Mouse (Mus musculus): Measurements from ENCODE around the gene Creld2. TPM values are rescaled to one million over a fixed set of nuclear protein-coding genes. Genes with fewer than 3 reads are reported as not detected.
A peak's percentile ranks its signal among the peaks of the same experiment; 100 is the strongest.

Creld2 gene
- polyA plus RNA-seq, 1 experiment = 1.7 TPM

DNA sequence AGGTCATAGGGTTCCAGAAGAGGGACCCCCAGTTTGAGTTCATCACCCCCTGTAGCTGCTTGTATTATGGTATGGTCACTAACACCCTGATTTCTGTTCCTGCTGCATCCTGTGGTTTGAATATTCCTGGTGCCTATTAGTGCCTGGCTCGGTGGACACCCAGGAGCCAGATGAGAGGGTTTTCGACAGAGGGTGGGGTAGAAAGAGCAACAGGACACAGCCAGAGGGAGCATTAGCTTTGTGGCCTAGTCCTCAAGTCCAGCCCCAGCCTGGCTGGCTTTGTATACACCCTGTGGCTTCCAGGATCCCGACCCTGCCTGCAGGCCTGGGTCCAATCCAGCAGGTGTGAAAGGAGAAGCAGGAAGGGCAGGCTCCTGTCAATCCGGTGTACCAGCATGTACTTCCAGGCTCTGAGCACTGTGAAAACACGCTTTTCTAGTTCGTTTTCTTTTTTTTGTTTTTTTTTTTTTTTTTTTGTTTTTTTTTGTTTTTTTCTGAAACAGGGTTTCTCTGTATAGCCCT lies 36.5 kb downstream of the Creld2 start:
- no peaks in the 10 kb centered on the region; the same call in 1 of the 2 replicates for H3K4me1 ChIP-seq (ENCODE audit: control insufficient read depth)
- H3K27me3 ChIP-seq (ENCODE audit: control insufficient read depth) = peaks cover 2% of the 10 kb centered on the region; the same call in 1 of the 2 replicates
- TF ChIP-seq GATA1 (IDR thresholded peaks at IDR 0.05; ENCODE audit: low read length) (no peak), TAL1 (IDR thresholded peaks at IDR 0.05; ENCODE audit: low read length) (no peak)
- H3K4me3 ChIP-seq (replicated peaks) = no peak overlapping the region
- no peaks in the 10 kb centered on the region for H3K9me3 ChIP-seq (ENCODE audit: control insufficient read depth, low read length)
- H3K36me3 ChIP-seq (ENCODE audit: control insufficient read depth) = no peaks in the 10 kb centered on the region

DNA sequence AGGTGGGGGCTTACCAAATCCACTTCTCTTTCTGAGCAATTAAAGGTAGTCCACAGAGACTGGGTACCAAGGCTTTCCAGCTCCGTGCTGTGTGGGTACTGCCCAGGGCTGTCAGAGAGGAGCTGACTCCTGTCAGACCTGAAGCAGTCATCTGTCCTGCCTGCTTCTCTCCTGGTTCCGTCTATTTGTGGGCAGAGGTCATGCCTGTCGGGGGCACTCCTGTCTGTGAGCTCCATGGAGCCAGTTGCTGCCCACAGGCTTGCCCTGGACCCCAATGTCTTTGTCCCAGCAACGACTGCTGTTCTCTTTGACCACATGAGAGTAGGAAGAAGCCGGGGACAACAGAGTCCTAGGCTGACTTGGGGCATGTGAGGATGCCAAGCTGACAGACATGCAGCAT lies 37.2 kb downstream of the Creld2 start:
- Histone ChIP-seq H3K36me3 (ENCODE audit: control insufficient read depth) (no peaks in the 10 kb centered on the region), H3K9me3 (ENCODE audit: control insufficient read depth, low read length) (no peaks in the 10 kb centered on the region), H3K4me3 (replicated peaks) (no peak overlapping the region), H3K27me3 (ENCODE audit: control insufficient read depth) (peaks cover 2% of the 10 kb centered on the region; the same call in 1 of the 2 replicates), H3K4me1 (ENCODE audit: control insufficient read depth) (peaks cover 7% of the 10 kb centered on the region)
- TF ChIP-seq TAL1 (IDR thresholded peaks at IDR 0.05; ENCODE audit: low read length) (no peak), GATA1 (IDR thresholded peaks at IDR 0.05; ENCODE audit: low read length) (no peak)

DNA sequence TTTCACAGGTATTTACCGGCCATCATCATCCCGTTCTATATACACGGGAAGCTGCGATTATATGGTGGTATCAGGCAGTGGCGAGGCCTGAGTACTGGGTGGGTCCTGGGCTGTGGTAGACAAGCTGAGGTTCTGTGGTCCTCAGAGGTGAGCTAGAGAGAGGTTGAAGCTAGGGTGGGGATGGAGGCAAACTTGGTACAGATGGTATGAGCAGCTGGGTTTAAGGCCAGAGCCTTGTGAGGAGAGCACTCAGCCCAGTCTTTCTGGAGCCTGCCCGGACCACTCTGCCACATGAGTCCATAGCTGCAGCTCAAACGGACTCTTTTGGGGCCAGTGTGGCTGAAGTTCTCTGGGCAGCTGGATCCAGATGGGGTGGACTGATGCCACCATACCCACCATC lies 37.9 kb downstream of the Creld2 start:
- no peak overlapping the region for H3K4me3 ChIP-seq (replicated peaks)
- no peaks in the 10 kb centered on the region for H3K9me3 ChIP-seq (ENCODE audit: control insufficient read depth, low read length)
- H3K27me3 ChIP-seq (ENCODE audit: control insufficient read depth) = peaks cover 2% of the 10 kb centered on the region; the same call in 1 of the 2 replicates
- no peaks in the 10 kb centered on the region for H3K36me3 ChIP-seq (ENCODE audit: control insufficient read depth)
- peaks cover 14% of the 10 kb centered on the region for H3K4me1 ChIP-seq (ENCODE audit: control insufficient read depth)
- TF ChIP-seq TAL1 (IDR thresholded peaks at IDR 0.05; ENCODE audit: low read length) (no peak), GATA1 (IDR thresholded peaks at IDR 0.05; ENCODE audit: low read length) (no peak)

DNA sequence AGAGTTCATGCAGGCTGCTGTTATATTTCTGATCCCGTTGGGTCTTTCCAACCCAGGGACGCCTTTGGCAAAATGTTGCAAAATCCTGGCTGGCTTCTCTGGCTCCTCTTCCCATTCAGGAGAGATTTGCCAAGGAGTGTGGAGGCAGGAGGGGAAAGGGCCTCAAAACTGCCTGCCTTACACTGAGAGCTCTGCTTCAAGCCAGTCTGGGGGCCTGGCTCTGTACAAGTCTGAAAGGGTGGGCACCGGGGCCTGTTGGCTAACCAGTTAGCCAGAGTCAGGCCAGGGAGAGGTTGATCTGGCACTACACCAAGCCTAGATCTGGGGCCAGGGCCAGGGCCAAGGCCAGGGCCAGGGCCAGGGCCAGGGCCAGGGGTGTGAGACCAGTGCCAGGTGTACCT lies 38.7 kb downstream of the Creld2 start:
- Histone ChIP-seq H3K4me1 (ENCODE audit: control insufficient read depth) (peaks cover 22% of the 10 kb centered on the region), H3K27me3 (ENCODE audit: control insufficient read depth) (peaks cover 6% of the 10 kb centered on the region)
- TF ChIP-seq GATA1 (IDR thresholded peaks at IDR 0.05; ENCODE audit: low read length) (no peak), TAL1 (IDR thresholded peaks at IDR 0.05; ENCODE audit: low read length) (no peak)

DNA sequence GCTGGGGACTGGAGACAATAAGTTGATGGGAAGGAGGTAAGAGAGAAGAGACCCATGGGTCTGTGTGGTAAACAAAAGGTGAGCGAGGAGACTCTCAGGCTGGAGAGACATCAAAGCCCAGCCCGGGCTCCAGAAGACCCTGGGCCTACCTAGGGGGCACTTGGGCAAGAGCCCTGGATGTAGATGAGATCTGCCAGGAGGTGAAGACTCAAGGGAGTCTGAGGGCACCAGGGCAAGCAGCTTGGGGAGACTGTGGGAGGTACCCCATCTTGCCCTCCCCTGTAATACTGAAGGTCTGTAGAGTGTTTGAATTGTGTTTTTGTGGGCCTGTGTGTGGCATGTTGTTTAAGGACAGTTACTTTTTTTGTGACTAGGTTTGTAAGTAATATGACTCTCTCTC lies 39.3 kb downstream of the Creld2 start:
- H3K27me3 ChIP-seq (ENCODE audit: control insufficient read depth) = peaks cover 8% of the 10 kb centered on the region
- H3K36me3 ChIP-seq (ENCODE audit: control insufficient read depth) = no peaks in the 10 kb centered on the region
- no peak overlapping the region for H3K4me3 ChIP-seq (replicated peaks)
- H3K4me1 ChIP-seq (ENCODE audit: control insufficient read depth) = peaks cover 27% of the 10 kb centered on the region
- TF ChIP-seq TAL1 (IDR thresholded peaks at IDR 0.05; ENCODE audit: low read length) = no peak
- no peak for TF ChIP-seq GATA1 (IDR thresholded peaks at IDR 0.05; ENCODE audit: low read length)
- no peaks in the 10 kb centered on the region for H3K9me3 ChIP-seq (ENCODE audit: control insufficient read depth, low read length)

More for the DNA sequence above, 38.7 kb downstream of the Creld2 start:
- H3K36me3 ChIP-seq (ENCODE audit: control insufficient read depth) = no peaks in the 10 kb centered on the region
- no peaks in the 10 kb centered on the region for H3K9me3 ChIP-seq (ENCODE audit: control insufficient read depth, low read length)
- H3K4me3 ChIP-seq (replicated peaks) = no peak overlapping the region

DNA sequence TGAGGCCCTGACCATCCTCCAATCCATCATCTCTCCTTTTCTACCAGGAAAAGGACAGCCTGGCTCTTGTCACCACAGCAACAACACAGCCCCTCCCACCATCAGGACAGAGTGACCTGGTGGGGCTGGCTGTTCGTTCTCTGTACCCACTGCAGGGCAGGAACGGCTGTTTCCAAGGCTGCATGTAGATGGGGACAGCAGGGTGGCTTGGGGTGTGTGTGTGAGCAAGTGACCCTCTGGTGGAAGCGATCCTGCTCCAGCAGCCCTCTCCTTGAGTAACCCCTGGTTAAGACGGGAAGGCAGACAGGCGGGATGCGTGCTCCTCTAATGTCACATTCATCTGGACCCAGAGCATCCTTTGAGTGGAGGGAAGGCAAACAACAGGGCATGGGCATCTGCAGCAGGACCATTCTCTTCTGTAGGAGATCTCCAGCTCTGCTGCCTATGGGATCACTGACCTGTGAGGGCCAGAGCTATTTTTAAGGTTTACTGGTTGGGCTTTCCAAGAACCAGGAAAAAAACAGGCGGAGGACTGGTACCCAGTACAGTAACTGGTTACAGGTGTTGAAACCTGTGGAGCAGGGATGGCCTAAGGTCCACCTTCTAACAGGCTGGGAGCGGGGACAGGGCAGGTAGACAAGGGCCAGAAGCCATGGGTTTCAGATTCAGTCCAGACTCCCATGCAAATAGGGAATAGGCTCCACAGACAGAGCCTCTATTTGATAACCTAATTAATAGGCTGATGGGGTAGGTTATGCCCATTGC lies 39.9 kb downstream of the Creld2 start:
- peaks cover 3% of the 10 kb centered on the region for H3K36me3 ChIP-seq (ENCODE audit: control insufficient read depth)
- H3K4me1 ChIP-seq (ENCODE audit: control insufficient read depth) = peaks cover 34% of the 10 kb centered on the region
- H3K27me3 ChIP-seq (ENCODE audit: control insufficient read depth) = peaks cover 8% of the 10 kb centered on the region
- H3K4me3 ChIP-seq (replicated peaks) = no peak overlapping the region
- TF ChIP-seq TAL1 (IDR thresholded peaks at IDR 0.05; ENCODE audit: low read length) = no peak
- no peak for TF ChIP-seq GATA1 (IDR thresholded peaks at IDR 0.05; ENCODE audit: low read length)
- H3K9me3 ChIP-seq (ENCODE audit: control insufficient read depth, low read length) = no peaks in the 10 kb centered on the region

DNA sequence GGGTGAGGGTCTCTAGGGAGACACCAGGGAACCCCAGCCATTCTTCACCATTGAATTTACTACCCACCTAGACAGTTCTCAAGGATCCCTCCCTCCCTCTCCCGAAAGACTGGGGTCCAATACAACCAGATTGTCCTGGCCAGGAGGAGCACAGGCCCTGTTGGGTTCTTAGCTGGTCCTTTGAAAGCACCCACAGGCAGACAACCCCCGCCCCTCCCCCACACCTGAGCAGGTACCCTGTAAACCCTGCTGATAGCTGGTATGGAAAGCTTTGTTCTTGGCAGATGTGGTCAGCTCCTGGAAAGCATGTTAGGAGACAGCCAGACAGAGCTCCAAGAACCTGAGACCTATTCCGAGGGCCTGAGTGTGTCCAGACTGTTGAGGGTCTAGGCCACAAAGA lies 41.3 kb downstream of the Creld2 start:
- Histone ChIP-seq H3K4me1 (ENCODE audit: control insufficient read depth) (peaks cover 42% of the 10 kb centered on the region), H3K36me3 (ENCODE audit: control insufficient read depth) (peaks cover 13% of the 10 kb centered on the region), H3K9me3 (ENCODE audit: control insufficient read depth, low read length) (no peaks in the 10 kb centered on the region), H3K4me3 (replicated peaks) (no peak overlapping the region), H3K27me3 (ENCODE audit: control insufficient read depth) (peaks cover 8% of the 10 kb centered on the region)
- TF ChIP-seq GATA1 (IDR thresholded peaks at IDR 0.05; ENCODE audit: low read length) = no peak
- TF ChIP-seq TAL1 (IDR thresholded peaks at IDR 0.05; ENCODE audit: low read length) = no peak

DNA sequence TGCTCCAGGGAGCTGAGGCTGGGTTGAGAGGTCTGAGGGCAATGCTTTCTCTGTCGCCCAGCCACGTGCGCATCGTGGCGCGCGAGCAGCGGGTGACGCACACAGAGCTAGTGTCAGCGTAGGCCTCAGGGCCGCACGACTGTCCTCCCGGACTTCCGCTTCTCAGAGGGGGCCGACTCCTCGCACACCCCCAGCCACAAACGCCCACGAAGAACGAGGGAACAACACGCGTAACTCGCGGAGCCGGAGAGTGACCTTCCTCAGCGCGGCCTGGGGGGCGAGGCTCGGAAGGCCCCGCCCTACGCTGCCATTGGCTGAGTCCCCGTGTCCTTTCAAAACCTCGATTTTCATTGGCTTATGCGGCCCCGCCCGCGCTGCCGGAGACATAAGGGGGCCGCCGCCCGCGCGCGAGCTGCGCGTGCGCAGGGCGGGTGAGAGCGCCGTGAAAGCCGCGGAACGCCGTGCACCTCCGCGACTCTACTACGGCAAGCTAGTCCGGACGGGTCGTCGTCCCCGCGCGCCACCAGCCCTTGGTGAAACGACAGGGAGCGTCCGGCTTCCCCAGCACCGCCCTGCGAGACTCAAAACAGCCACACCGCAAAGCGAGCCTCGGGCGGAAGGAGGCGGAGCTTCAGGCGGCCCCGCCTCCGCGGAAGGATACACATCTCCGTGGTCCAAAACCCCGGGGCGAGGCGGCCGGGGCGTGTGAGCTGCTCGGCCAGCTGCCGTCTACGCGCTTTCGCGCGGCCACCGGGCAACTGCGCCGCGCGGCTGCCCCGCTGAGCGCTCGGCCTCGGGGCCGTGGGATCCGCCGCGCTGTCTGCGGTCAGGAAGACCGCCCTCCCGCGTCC lies 42.6 kb downstream of the Creld2 start, which contains the start of gene Pim3:
TSS of gene Pim3 (plus strand) at position 415 of the 851 bp plus-strand sequence.
- Histone ChIP-seq H3K9me3 (ENCODE audit: control insufficient read depth, low read length) (no peaks in the 10 kb centered on the region), H3K4me3 (replicated peaks) (peak within 1 kb of the TSS; percentile 72), H3K27me3 (ENCODE audit: control insufficient read depth) (peaks cover 8% of the 10 kb centered on the region), H3K4me1 (ENCODE audit: control insufficient read depth) (peaks cover 43% of the 10 kb centered on the region), H3K36me3 (ENCODE audit: control insufficient read depth) (peaks cover 20% of the 10 kb centered on the region)
- TF ChIP-seq GATA1 (IDR thresholded peaks at IDR 0.05; ENCODE audit: low read length) (no peak), TAL1 (IDR thresholded peaks at IDR 0.05; ENCODE audit: low read length) (no peak)

Measured in erythroblast, embryonic 14.5 days (primary cell).